Mouse (Mus musculus) Muller cell, postnatal 12 days (primary cell): ENCODE results near the gene Tuba1c.
"Not testable (repeated sequence)": the region's sequence is repeated elsewhere in the genome, so short reads cannot be mapped to it uniquely, and the experiment has no call there.

Experiments
- DNase-seq: peaks from one replicate; pipeline ENCODE4 v3.0.0-alpha.2; 2015; ENCODE audit errors: inconsistent ontology term

The Tuba1c gene

GRCm38 (mm10) chr15:99055511-99055961, 25.8 kb downstream of the Tuba1c start:
- peak; percentile 48 for DNase-seq

GRCm38 (mm10) chr15:99056332-99056731, 26.6 kb downstream of the Tuba1c start:
- DNase-seq: no peak

- no peak for DNase-seq
Observed at GRCm38 (mm10) chr15:99065557-99066165, 36.0 kb downstream of the Tuba1c start.

- no peak for DNase-seq
Observed at GRCm38 (mm10) chr15:99071988-99072387, 42.3 kb downstream of the Tuba1c start.

- no peak for DNase-seq
Observed at GRCm38 (mm10) chr15:99074019-99074599, 44.4 kb downstream of the Tuba1c start, which contains the start of gene Troap. Troap (plus strand) TSS chr15:99074575.

GRCm38 (mm10) chr15:99074600-99075333, 45.1 kb downstream of the Tuba1c start:
- DNase-seq: peak; percentile 99

- DNase-seq: not testable (repeated sequence)
Observed at GRCm38 (mm10) chr15:99076011-99076410, 46.3 kb downstream of the Tuba1c start.

GRCm38 (mm10) chr15:99078181-99078910, 48.7 kb downstream of the Tuba1c start:
- no peak for DNase-seq

- DNase-seq: no peak
Observed at GRCm38 (mm10) chr15:99079804-99080203, 50.1 kb downstream of the Tuba1c start.

GRCm38 (mm10) chr15:99082322-99082721, 52.6 kb downstream of the Tuba1c start:
- no peak for DNase-seq

- no peak for DNase-seq
Observed at GRCm38 (mm10) chr15:99082840-99083239, 53.1 kb downstream of the Tuba1c start.

GRCm38 (mm10) chr15:99083258-99083657, 53.6 kb downstream of the Tuba1c start:
- no peak for DNase-seq

- no peak for DNase-seq
Observed at GRCm38 (mm10) chr15:99083867-99084557, 54.3 kb downstream of the Tuba1c start.

GRCm38 (mm10) chr15:99084618-99085017, 54.9 kb downstream of the Tuba1c start:
- no peak for DNase-seq

- DNase-seq: no peak
Observed at GRCm38 (mm10) chr15:99085997-99086396, 56.3 kb downstream of the Tuba1c start.

- no peak for DNase-seq
Observed at GRCm38 (mm10) chr15:99087253-99088075, 57.8 kb downstream of the Tuba1c start, which contains the start of gene C1ql4. C1ql4 (minus strand) TSS chr15:99087817.
